Mouse (Mus musculus): ENCODE results near the gene Tlr12. TPM values are rescaled to one million over a fixed set of nuclear protein-coding genes. Genes with fewer than 3 reads are reported as not detected.

Gene Tlr12
- total and polyA plus RNA-seq, 3 experiments = 0.04 to 0.14 (median 0.12) TPM

GRCm38 (mm10) chr4:128638265-128638923 is 20.0 kb upstream of the Tlr12 start:
- dilution Hi-C loops (cut with MboI; ENCODE audit: extremely low pct_ligation_motif_present, extremely low pct_unique_long_range_greater_than_20kb, low sequenced_read_pairs) (no loop called here), in situ Hi-C loops (cut with MboI; ENCODE audit: low pct_ligation_motif_present, low pct_unique_long_range_greater_than_20kb, low sequenced_read_pairs) (no loop called here)
- Histone ChIP-seq H3K27ac (ENCODE audit: insufficient read depth, low read depth) (no peak overlapping the region), H3K4me2 (ENCODE audit: insufficient read depth, low read depth, poor library complexity, severe bottlenecking) (no peak overlapping the region), H3K36me3 (replicated peaks in 1 of 2; ENCODE audit: control insufficient read depth in 1 of 2, insufficient read depth in 1 of 2, low read length in 1 of 2) (no peaks in the 10 kb centered on the region), H3K27me3 (replicated peaks) (peaks cover 4% of the 10 kb centered on the region), H3K9me3 (replicated peaks; ENCODE audit: low read length) (no peaks in the 10 kb centered on the region), H3K4me3 (replicated peaks in 1 of 3; ENCODE audit: low read depth in 2 of 3, low read length in 2 of 3, poor library complexity in 1 of 3) (no peak overlapping the region), H3K79me2 (replicated peaks; ENCODE audit: control insufficient read depth, extremely low read depth, insufficient read depth, poor library complexity, severe bottlenecking) (no peaks in the 10 kb centered on the region), H3K4me1 (ENCODE audit: control insufficient read depth in 1 of 2, insufficient read depth in 2 of 2) (no peaks in the 10 kb centered on the region), H3K9ac (ENCODE audit: insufficient read depth, low read depth) (no peak overlapping the region)
- TF ChIP-seq JUN (IDR thresholded peaks at IDR 0.05; ENCODE audit: insufficient read depth, low read depth, low read length) (no peak), ZKSCAN1 (IDR thresholded peaks at IDR 0.05; ENCODE audit: borderline replicate concordance, low read depth, low read length) (no peak), CTCF (conservative IDR thresholded peaks at IDR 0.05 in 1 of 2, IDR thresholded peaks at IDR 0.05 in 1 of 2; ENCODE audit: low read depth in 2 of 2, low read length in 2 of 2) (no peak), NELFE (IDR thresholded peaks at IDR 0.05; ENCODE audit: low read depth, low read length) (no peak)
- DNase-seq (ENCODE audit: extremely low read depth) = no peak

GRCm38 (mm10) chr4:128637250-128637649 is 18.8 kb upstream of the Tlr12 start:
- Histone ChIP-seq H3K27ac (ENCODE audit: insufficient read depth, low read depth) (no peak overlapping the region), H3K4me3 (replicated peaks in 1 of 3; ENCODE audit: low read depth in 2 of 3, low read length in 2 of 3, poor library complexity in 1 of 3) (no peak overlapping the region), H3K9me3 (replicated peaks; ENCODE audit: low read length) (no peaks in the 10 kb centered on the region), H3K36me3 (replicated peaks in 1 of 2; ENCODE audit: control insufficient read depth in 1 of 2, insufficient read depth in 1 of 2, low read length in 1 of 2) (no peaks in the 10 kb centered on the region), H3K79me2 (replicated peaks; ENCODE audit: control insufficient read depth, extremely low read depth, insufficient read depth, poor library complexity, severe bottlenecking) (no peaks in the 10 kb centered on the region), H3K4me2 (ENCODE audit: insufficient read depth, low read depth, poor library complexity, severe bottlenecking) (no peak overlapping the region), H3K27me3 (replicated peaks) (peaks cover 4% of the 10 kb centered on the region), H3K9ac (ENCODE audit: insufficient read depth, low read depth) (no peak overlapping the region), H3K4me1 (ENCODE audit: control insufficient read depth in 1 of 2, insufficient read depth in 2 of 2) (peaks cover 0 to under 1% of the 10 kb centered on the region in 2 experiments; a peak in 2 of 4 replicates)
- dilution Hi-C loops (cut with MboI; ENCODE audit: extremely low pct_ligation_motif_present, extremely low pct_unique_long_range_greater_than_20kb, low sequenced_read_pairs) (no loop called here), in situ Hi-C loops (cut with MboI; ENCODE audit: low pct_ligation_motif_present, low pct_unique_long_range_greater_than_20kb, low sequenced_read_pairs) (no loop called here)
- TF ChIP-seq ZMIZ1 (IDR thresholded peaks at IDR 0.05; ENCODE audit: low read depth, low read length) = no peak
- TF ChIP-seq TBP (conservative IDR thresholded peaks at IDR 0.05; ENCODE audit: low read depth, low read length) = no peak
- DNase-seq (ENCODE audit: extremely low read depth) = no peak

GRCm38 (mm10) chr4:128635894-128636585 is 17.6 kb upstream of the Tlr12 start:
- dilution Hi-C loops (cut with MboI; ENCODE audit: extremely low pct_ligation_motif_present, extremely low pct_unique_long_range_greater_than_20kb, low sequenced_read_pairs) = no loop called here
- no peak for TF ChIP-seq TCF12 (IDR thresholded peaks at IDR 0.05; ENCODE audit: low read depth, low read length)
- no peak for TF ChIP-seq CHD2 (IDR thresholded peaks at IDR 0.05; ENCODE audit: low read length)
- no peak for TF ChIP-seq CHD1 (IDR thresholded peaks at IDR 0.05; ENCODE audit: low read depth, low read length)
- TF ChIP-seq NRF1 (IDR thresholded peaks at IDR 0.05; ENCODE audit: low read depth, low read length) = no peak
- no peak for TF ChIP-seq EP300 (IDR thresholded peaks at IDR 0.05; ENCODE audit: low read length)
- TF ChIP-seq JUND (conservative IDR thresholded peaks at IDR 0.05; ENCODE audit: low read depth, low read length) = no peak
- TF ChIP-seq IRF4 (IDR thresholded peaks at IDR 0.05; ENCODE audit: low read depth, low read length) = no peak
- no peak for TF ChIP-seq MEF2A (IDR thresholded peaks at IDR 0.05; ENCODE audit: borderline replicate concordance, low read depth, low read length)
- no peak for TF ChIP-seq MYC (IDR thresholded peaks at IDR 0.05; ENCODE audit: low read depth, low read length)
- TF ChIP-seq ELF1 (IDR thresholded peaks at IDR 0.05; ENCODE audit: low read depth, low read length) = no peak
- TF ChIP-seq MXI1 (IDR thresholded peaks at IDR 0.05; ENCODE audit: low read depth, low read length) = no peak
- no peak for TF ChIP-seq UBTF (IDR thresholded peaks at IDR 0.05; ENCODE audit: low read depth, low read length)

More at GRCm38 (mm10) chr4:128635894-128636585, 17.6 kb upstream of the Tlr12 start:
- no peak for DNase-seq (ENCODE audit: extremely low read depth)
- H3K4me1 ChIP-seq (ENCODE audit: control insufficient read depth in 1 of 2, insufficient read depth in 2 of 2) = peaks cover 0 to 13% of the 10 kb centered on the region in 2 experiments; a peak in 3 of 4 replicates
- H3K4me3 ChIP-seq (replicated peaks in 1 of 3; ENCODE audit: low read depth in 2 of 3, low read length in 2 of 3, poor library complexity in 1 of 3) = no peak overlapping the region
- no peaks in the 10 kb centered on the region for H3K79me2 ChIP-seq (replicated peaks; ENCODE audit: control insufficient read depth, extremely low read depth, insufficient read depth, poor library complexity, severe bottlenecking)
- no peaks in the 10 kb centered on the region for H3K9me3 ChIP-seq (replicated peaks; ENCODE audit: low read length)
- peaks cover 4% of the 10 kb centered on the region for H3K27me3 ChIP-seq (replicated peaks)
- in situ Hi-C loops (cut with MboI; ENCODE audit: low pct_ligation_motif_present, low pct_unique_long_range_greater_than_20kb, low sequenced_read_pairs) = no loop called here
- H3K9ac ChIP-seq (ENCODE audit: insufficient read depth, low read depth) = no peak overlapping the region
- H3K27ac ChIP-seq (ENCODE audit: insufficient read depth, low read depth) = no peak overlapping the region
- no peak overlapping the region for H3K4me2 ChIP-seq (ENCODE audit: insufficient read depth, low read depth, poor library complexity, severe bottlenecking)
- no peaks in the 10 kb centered on the region for H3K36me3 ChIP-seq (replicated peaks in 1 of 2; ENCODE audit: control insufficient read depth in 1 of 2, insufficient read depth in 1 of 2, low read length in 1 of 2)

Data from CH12.LX (cell line).